Mouse (Mus musculus) E14TG2a.4 (cell line): ENCODE data around the gene Spin1.

Source experiments
- CTCF ChIP-seq: conservative IDR thresholded peaks from 2 replicates; pipeline ENCODE4 v1.5.1; 2014; ENCODE audit warnings: low read length
- NANOG ChIP-seq: IDR thresholded peaks from 2 replicates; pipeline ENCODE4 v1.6.1; 2014; ENCODE audit warnings: borderline replicate concordance, low read length, mixed read lengths
- POU5F1 ChIP-seq: IDR thresholded peaks from 2 replicates; pipeline ENCODE4 v1.6.1; 2014; ENCODE audit warnings: low read length, borderline replicate concordance

GRCm38 (mm10) chr13:51084241-51084640, 16.4 kb upstream of the Spin1 start:
- no peak for TF ChIP-seq CTCF
- no peak for TF ChIP-seq NANOG
- no peak for TF ChIP-seq POU5F1
